In the genomic region with DNA sequence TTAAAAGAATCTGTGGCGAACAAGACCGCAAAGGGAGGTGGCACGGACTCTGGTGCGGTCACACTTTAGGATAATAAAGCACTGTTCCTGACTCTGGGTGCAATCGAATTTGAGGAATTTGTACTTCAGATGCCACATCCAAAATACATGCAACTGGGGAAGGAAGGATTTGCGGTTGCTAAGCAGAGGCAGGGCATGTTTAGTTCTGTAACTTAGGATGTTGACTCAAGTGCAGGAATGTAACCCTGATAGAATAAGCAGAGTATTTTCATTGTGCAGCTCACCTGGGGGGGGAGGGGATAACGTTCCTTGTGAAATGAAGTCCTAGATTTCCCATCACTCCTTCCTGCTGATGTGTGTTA, we compare ENCODE assay signal across 1 mouse cellular context.
TF ChIP-seq lines count a peak whose summit lies in the region.

No protein-coding gene starts in this region.

TF ChIP-seq in MEL, 35 proteins besides CTCF, POLR2A, EP300 and RAD21 (continued from another document):
- TF ChIP-seq MEF2A (IDR thresholded peaks at IDR 0.05; ENCODE audit: extremely low read depth, insufficient replicate concordance, low read depth, low read length, poor library complexity, severe bottlenecking) = no peak
- no peak for TF ChIP-seq ZKSCAN1 (IDR thresholded peaks at IDR 0.05; ENCODE audit: low read depth, low read length)
